Mouse (Mus musculus): Measurements from ENCODE around the gene Mrap. TPM values are rescaled to one million over a fixed set of nuclear protein-coding genes. Genes with fewer than 3 reads are reported as not detected.

Gene Mrap
- not detected for total RNA-seq (2023)

GRCm38 (mm10) chr16:90738092-90738956 is at the start of gene Mrap:
Gene Mrap, plus strand, starts transcription at chr16:90738207.

GRCm38 (mm10) chr16:90727233-90728115 is 10.5 kb upstream of the Mrap start, which contains the start of gene Mis18a:
Gene Mis18a, minus strand, starts transcription at chr16:90727404.

Other genes starting within 250 kb of the Mrap start
- 10 to 100 TPM; 20.3 to 22.9 TPM for gene Mis18a, start 10.8 kb upstream of the Mrap start, total RNA-seq (2023)
- gene Urb1, start 72.2 kb downstream of the Mrap start, total RNA-seq (2023): 10 to 100 TPM; 33.6 to 36.9 TPM
- not detected for gene Eva1c, start 88.5 kb downstream of the Mrap start, total RNA-seq (2023)
- 10 to 100 TPM; 12.0 to 24.6 TPM for gene Cfap298, start 196.9 kb downstream of the Mrap start, total RNA-seq (2023)